Mouse (Mus musculus) MEL (cell line): ENCODE results near the gene Unc5b.

Source experiments
- CTCF ChIP-seq, 3 experiments: IDR thresholded peaks in 2 of 3; conservative IDR thresholded peaks in 1 of 3; 2 replicates each; pipeline ENCODE4 v1.5.1; 2011 to 2012; ENCODE audit warnings: low read length in 3 of 3, low read depth in 2 of 3, mild to moderate bottlenecking in 2 of 3, improper control_type of control experiment in 1 of 3, inconsistent platforms in 1 of 3, mixed read lengths in 1 of 3, moderate library complexity in 1 of 3; ENCODE audit not compliant: control insufficient read depth in 1 of 3, insufficient read depth in 1 of 3, poor library complexity in 1 of 3, severe bottlenecking in 1 of 3
- E2F4 ChIP-seq: IDR thresholded peaks from 2 replicates; pipeline ENCODE4 v1.6.1; 2011; ENCODE audit warnings: low read depth, low read length, improper control_type of control experiment, borderline replicate concordance
- EP300 ChIP-seq, 2 experiments: IDR thresholded peaks; 2 replicates each; pipeline ENCODE4 v1.6.1; 2011; ENCODE audit warnings: improper control_type of control experiment in 2 of 2, low read length in 2 of 2, low read depth in 1 of 2, mild to moderate bottlenecking in 1 of 2
- ETS1 ChIP-seq: IDR thresholded peaks from 2 replicates; pipeline ENCODE4 v1.6.1; 2012; ENCODE audit warnings: low read depth, mild to moderate bottlenecking, inconsistent platforms, low read length, improper control_type of control experiment, moderate library complexity
- MYB ChIP-seq: IDR thresholded peaks from 2 replicates; pipeline ENCODE4 v1.6.1; 2011; ENCODE audit warnings: mild to moderate bottlenecking, low read depth, low read length, improper control_type of control experiment
- NELFE ChIP-seq: IDR thresholded peaks from 2 replicates; pipeline ENCODE4 v1.6.1; 2011; ENCODE audit warnings: low read depth, low read length, improper control_type of control experiment
- POLR2A ChIP-seq, 2 experiments: IDR thresholded peaks; 2 replicates each; pipeline ENCODE4 v1.6.1; 2011 to 2012; ENCODE audit warnings: low read length in 2 of 2, mild to moderate bottlenecking in 2 of 2, control low read depth in 1 of 2, improper control_type of control experiment in 1 of 2, low read depth in 1 of 2, moderate library complexity in 1 of 2; ENCODE audit not compliant: control insufficient read depth in 1 of 2, insufficient read depth in 1 of 2, poor library complexity in 1 of 2

- no peak for TF ChIP-seq MYB
- TF ChIP-seq EP300 (IDR thresholded peaks at IDR 0.05; ENCODE audit: low read depth in 1 of 2, low read length in 2 of 2): no peak
- TF ChIP-seq CTCF (IDR thresholded peaks at IDR 0.05 in 2 of 3, conservative IDR thresholded peaks at IDR 0.05 in 1 of 3; ENCODE audit: control insufficient read depth in 1 of 3, insufficient read depth in 1 of 3, low read depth in 2 of 3, low read length in 3 of 3, poor library complexity in 1 of 3, severe bottlenecking in 1 of 3): no peak
- no peak for TF ChIP-seq NELFE
- no peak for TF ChIP-seq POLR2A (IDR thresholded peaks at IDR 0.05; ENCODE audit: control insufficient read depth in 1 of 2, insufficient read depth in 1 of 2, low read depth in 1 of 2, low read length in 2 of 2, poor library complexity in 1 of 2)
- TF ChIP-seq ETS1: no peak
- TF ChIP-seq E2F4: no peak
Observed at GRCm38 (mm10) chr10:60862477-60863293, 31.3 kb upstream of the Unc5b start.
